Mouse (Mus musculus) intestine, embryonic 15.5 days (tissue): Measurements from ENCODE around the gene Eif5a. TPM values are rescaled to one million over a fixed set of nuclear protein-coding genes. Genes with fewer than 3 reads are reported as not detected.
"Not testable (repeated sequence)": the region's sequence is repeated elsewhere in the genome, so short reads cannot be mapped to it uniquely, and the experiment has no call there.

ENCODE experiments used
- ATAC-seq: fragments of 200-750 bp; cut with Nextera tagmentation; 2 replicates; pipeline ENCODE4 v1.8.0; 2017; ENCODE audit warnings: moderate TSS enrichment, moderate library complexity
- H3K27ac ChIP-seq: fragments of 300-500 bp; sonication (generic); 2 replicates; pipeline ENCODE4 v1.5.1; 2015; ENCODE audit warnings: mild to moderate bottlenecking, inconsistent platforms
- H3K27me3 ChIP-seq: fragments of 300-500 bp; sonication (generic); replicated peaks from 2 replicates; pipeline ENCODE4 v1.6.1; 2015; ENCODE audit warnings: inconsistent platforms
- H3K36me3 ChIP-seq: fragments of 300-500 bp; sonication (generic); 2 replicates; pipeline ENCODE4 v1.6.1; 2015; ENCODE audit warnings: inconsistent platforms
- H3K4me1 ChIP-seq: fragments of 300-500 bp; sonication (generic); replicated peaks from 2 replicates; pipeline ENCODE4 v1.6.1; 2015; ENCODE audit warnings: inconsistent platforms
- H3K4me2 ChIP-seq: fragments of 300-500 bp; sonication (generic); replicated peaks from 2 replicates; pipeline ENCODE4 v1.6.1; 2015; ENCODE audit warnings: mild to moderate bottlenecking, inconsistent platforms
- H3K4me3 ChIP-seq: fragments of 300-500 bp; sonication (generic); replicated peaks from 2 replicates; pipeline ENCODE4 v1.5.1; 2015; ENCODE audit warnings: inconsistent platforms
- H3K9ac ChIP-seq: fragments of 300-500 bp; sonication (generic); 2 replicates; pipeline ENCODE4 v1.6.1; 2015; ENCODE audit warnings: inconsistent platforms
- H3K9me3 ChIP-seq: fragments of 300-500 bp; sonication (generic); 2 replicates; pipeline ENCODE4 v1.6.1; 2016; ENCODE audit warnings: inconsistent platforms
- WGBS: fragments of 180-500 bp; shearing (Covaris S2); methylation state at CpG from one replicate; pipeline ENCODE4 v1.1.7; 2015; 5-methylcytosine and 5-hydroxymethylcytosine counted together
- polyA plus RNA-seq: library from polyadenylated mRNA; unstranded; fragments of >200 nt; fragmentation: Nextera tagmentation; extraction: Ambion mirVana; gene quantifications from 2 replicates; pipeline ENCODE4 v1.2.1, GENCODE M21; 2015

Eif5a gene
- polyA plus RNA-seq, 1 experiment from 2014 or later = 1,693 TPM

DNA sequence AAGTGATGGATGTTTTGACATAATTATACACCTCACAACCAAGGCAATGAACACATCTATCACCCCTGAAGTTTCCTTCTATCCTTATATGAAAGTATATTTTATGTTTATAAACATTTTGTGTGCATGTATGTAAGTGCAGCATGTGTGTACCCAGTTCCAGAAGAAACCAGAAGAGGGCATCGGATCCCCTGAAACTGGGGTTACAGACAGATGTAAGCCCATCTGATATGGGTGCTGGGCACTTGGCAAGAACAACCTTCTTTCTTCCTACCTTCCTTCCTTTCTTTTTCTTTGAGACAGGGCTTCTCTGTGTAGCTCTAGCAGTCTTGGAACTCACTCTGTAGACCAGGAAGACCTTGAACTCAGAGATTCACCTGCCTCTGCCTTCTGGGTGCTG lies 34.5 kb upstream of the Eif5a start:
- no peak overlapping the region for H3K4me3 ChIP-seq
- H3K9ac ChIP-seq = no peak overlapping the region
- no peaks in the 10 kb centered on the region for H3K9me3 ChIP-seq
- no peak overlapping the region for H3K27ac ChIP-seq
- ATAC-seq = no peak
- no peaks in the 10 kb centered on the region for H3K36me3 ChIP-seq
- H3K4me2 ChIP-seq = no peak overlapping the region
- H3K27me3 ChIP-seq = no peaks in the 10 kb centered on the region
- WGBS = 67% methylated on average over 1 of the region's 1 CpGs
- H3K4me1 ChIP-seq = no peaks in the 10 kb centered on the region

DNA sequence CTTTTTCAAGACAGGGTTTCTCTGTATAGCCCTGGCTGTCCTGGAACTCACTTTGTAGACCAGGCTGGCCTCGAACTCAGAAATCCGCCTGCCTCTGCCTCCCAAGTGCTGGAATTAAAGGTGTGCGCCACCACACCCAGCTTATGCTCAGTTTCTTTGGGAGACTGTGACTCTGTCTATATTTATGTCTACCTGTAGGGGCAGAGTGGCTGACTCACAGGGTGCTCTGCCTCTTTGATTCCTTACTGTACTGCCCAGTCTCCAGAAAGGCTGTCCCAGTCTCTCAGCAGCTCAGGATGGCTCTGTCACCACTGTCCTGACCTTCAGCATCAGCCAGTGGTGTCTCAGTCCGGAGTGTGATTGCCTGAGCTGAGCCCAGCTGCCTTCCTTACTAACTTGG lies 33.9 kb upstream of the Eif5a start:
- not testable (repeated sequence) for H3K4me2 ChIP-seq, H3K9ac ChIP-seq, ATAC-seq, H3K27ac ChIP-seq, H3K4me3 ChIP-seq, H3K4me1 ChIP-seq, H3K27me3 ChIP-seq, H3K36me3 ChIP-seq, H3K9me3 ChIP-seq
- 78% methylated on average over 4 of the region's 4 CpGs for WGBS

DNA sequence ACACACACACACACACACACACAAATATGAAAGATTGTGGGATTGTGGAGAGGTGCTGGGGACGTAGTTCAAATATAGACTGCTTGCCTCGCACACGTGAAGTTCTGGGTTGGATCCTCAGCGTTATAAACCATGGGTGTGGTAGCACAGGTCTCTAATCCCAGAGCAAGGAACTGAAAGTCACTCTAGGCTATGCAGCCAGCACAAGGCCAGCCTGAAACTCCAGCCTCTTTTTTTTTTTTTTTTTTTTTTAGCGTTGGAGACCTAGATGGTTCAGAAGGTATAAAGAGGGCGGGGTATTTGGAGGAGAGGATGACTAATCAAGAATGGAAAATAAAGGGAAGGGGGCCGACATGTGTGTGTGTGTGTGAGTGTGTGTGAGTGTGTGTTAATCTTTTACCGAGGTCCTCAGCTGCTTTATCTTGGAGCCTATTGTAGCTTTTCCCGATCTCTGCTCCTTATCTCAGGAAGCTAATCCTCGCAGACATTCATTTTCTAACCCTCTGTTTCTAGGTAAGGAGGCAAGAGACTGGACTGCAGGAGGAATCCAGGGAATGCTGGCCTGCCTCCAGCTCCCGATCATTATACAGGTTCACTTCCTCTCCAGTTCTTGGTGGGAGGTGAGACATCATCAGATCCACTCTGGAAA lies 31.6 kb upstream of the Eif5a start:
- Histone ChIP-seq H3K27ac (peak overlapping the region; percentile 40; the same call in 1 of the 2 replicates), H3K4me2 (peak overlapping the region; percentile 28; the same call in 1 of the 2 replicates), H3K9me3 (no peaks in the 10 kb centered on the region), H3K36me3 (no peaks in the 10 kb centered on the region), H3K27me3 (no peaks in the 10 kb centered on the region), H3K9ac (no peak overlapping the region), H3K4me1 (peaks cover 5% of the 10 kb centered on the region; the same call in 1 of the 2 replicates), H3K4me3 (no peak overlapping the region)
- peak; percentile 58 for ATAC-seq
- 35% methylated on average over 11 of the region's 11 CpGs for WGBS

DNA sequence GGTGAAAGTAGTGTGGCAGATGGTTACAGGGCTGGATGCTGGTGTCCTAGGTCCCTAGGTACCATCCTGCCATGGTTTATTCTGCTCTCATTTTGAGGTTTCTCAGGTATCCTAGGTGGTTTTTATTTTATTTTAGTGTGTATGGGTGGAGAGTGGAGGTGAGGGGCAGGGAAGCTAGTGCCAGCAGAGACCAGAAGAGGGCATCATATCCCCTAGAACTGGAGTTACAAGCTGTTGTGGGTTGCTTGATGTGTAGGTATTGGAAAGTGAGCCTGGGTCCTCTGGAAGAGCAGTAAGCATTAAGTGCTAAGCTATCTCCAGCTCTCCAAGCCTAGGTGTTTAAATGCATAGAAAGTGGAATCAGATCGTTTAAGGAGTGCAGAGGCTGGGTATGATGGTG lies 30.5 kb upstream of the Eif5a start:
- Histone ChIP-seq H3K9me3 (no peaks in the 10 kb centered on the region), H3K4me2 (no peak overlapping the region), H3K27me3 (no peaks in the 10 kb centered on the region), H3K4me3 (no peak overlapping the region), H3K36me3 (no peaks in the 10 kb centered on the region), H3K4me1 (peaks cover 9% of the 10 kb centered on the region; the same call in 1 of the 2 replicates), H3K27ac (no peak overlapping the region), H3K9ac (no peak overlapping the region)
- 30% methylated on average over 1 of the region's 1 CpGs for WGBS
- ATAC-seq = no peak

DNA sequence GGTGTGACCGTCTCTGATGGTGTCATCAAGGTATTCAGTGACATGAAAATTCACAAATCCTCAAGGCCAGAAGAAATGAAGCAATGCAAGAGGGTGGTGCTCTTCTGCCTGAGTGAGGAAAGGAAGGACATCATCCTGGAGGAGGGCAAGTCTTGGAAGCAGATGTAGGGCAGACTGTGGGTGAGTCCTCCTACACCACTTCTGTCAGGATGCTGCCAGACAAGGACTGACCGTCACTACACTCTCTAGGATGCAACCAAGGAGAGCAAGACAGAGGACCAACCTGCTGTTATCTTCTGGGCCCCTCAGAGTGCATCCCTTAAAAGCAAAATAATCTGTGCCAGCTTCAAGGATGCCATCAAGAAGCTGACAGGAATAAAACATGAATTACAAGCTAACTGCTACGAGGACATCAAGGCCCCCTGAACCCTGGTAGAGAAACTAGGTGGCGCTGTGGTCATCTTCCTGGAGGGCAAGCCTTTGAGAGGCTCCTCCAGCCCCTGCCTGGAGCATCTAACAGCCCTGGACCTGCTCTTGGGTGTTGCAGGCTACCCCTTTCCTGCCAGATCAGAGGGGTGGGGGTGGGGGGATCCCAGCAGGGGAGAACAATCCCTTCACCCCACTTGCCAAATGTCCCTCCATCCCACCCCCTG lies 29.2 kb upstream of the Eif5a start:
- peaks cover 9% of the 10 kb centered on the region; the same call in 1 of the 2 replicates for H3K4me1 ChIP-seq
- H3K27ac ChIP-seq = no peak overlapping the region
- ATAC-seq = no peak
- no peaks in the 10 kb centered on the region for H3K27me3 ChIP-seq
- H3K4me3 ChIP-seq = no peak overlapping the region
- no peak overlapping the region for H3K4me2 ChIP-seq
- 49% methylated on average over 4 of the region's 4 CpGs for WGBS
- H3K36me3 ChIP-seq = no peaks in the 10 kb centered on the region
- no peak overlapping the region for H3K9ac ChIP-seq
- no peaks in the 10 kb centered on the region for H3K9me3 ChIP-seq

DNA sequence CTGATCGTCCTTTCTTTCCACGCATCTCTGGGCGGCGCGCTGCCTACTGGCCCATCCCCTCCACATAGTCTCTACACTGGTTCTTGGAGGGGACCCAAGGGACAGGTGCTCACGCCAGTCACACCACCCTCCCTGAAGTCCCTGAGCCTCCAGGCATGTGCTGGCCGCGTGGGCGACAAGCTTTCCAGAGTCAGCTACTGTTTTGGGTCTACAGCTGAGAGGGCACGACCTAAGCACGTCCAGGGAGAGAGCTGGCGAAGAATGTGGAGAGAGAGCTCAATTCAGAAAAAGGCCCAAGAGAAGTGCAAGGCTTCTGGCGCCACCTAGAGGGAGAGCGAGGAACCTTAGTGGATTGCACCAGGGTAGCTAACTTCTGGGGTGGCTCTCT lies 27.0 kb upstream of the Eif5a start:
- H3K4me2 ChIP-seq = peak overlapping the region; percentile 78
- no peaks in the 10 kb centered on the region for H3K9me3 ChIP-seq
- peaks cover 6% of the 10 kb centered on the region; the same call in 1 of the 2 replicates for H3K36me3 ChIP-seq
- H3K27me3 ChIP-seq = no peaks in the 10 kb centered on the region
- H3K27ac ChIP-seq = peak overlapping the region; percentile 51
- H3K4me3 ChIP-seq = peak overlapping the region; percentile 48
- H3K9ac ChIP-seq = peak overlapping the region; percentile 36; the same call in 1 of the 2 replicates
- ATAC-seq = peak; percentile 45
- H3K4me1 ChIP-seq = peaks cover 12% of the 10 kb centered on the region; the same call in 1 of the 2 replicates
- under 1% methylated on average over 14 of the region's 14 CpGs for WGBS

DNA sequence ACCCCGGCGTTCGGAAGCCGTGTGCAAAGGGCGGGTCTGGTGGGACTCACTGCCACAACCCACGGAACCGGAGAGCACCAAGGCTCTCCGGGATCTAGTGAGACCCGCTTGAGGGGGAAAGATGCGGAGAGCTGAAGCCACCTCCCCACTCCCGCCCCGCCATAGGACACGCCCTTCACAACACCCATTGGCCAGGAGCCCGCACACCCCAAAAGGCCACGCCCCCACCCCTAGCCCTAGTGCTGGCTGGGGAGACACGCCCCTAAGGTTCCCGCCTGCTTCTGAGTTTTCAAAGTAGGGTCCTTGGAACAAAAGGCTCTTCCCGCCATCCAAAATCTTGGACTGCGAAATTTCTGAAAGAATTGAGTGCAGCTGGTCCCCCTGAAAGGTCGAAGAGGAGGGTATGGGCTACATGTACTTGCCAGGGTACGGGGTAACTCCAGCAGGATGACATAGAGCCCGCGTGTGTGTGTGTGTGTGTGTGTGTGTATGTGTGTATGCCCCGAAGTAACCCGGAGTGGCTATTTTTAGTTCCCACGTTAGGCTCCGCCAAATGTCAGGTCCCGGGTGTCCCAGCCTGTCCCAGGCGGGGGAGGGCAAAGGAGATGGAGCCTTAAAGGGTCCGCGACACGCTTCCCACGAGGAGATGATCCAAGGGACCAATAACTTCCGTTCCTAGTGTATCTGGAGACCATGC lies 26.5 kb upstream of the Eif5a start, which contains the start of gene Slc2a4:
Gene Slc2a4 (minus strand): TSS at position 123 of the 697 bp plus-strand sequence.
- Histone ChIP-seq H3K9me3 (no peaks in the 10 kb centered on the region), H3K36me3 (peaks cover 6% of the 10 kb centered on the region; the same call in 1 of the 2 replicates), H3K27me3 (no peaks in the 10 kb centered on the region), H3K4me2 (peak within 1 kb of the TSS; percentile 78), H3K4me1 (peaks cover 12% of the 10 kb centered on the region; the same call in 1 of the 2 replicates), H3K4me3 (peak within 1 kb of the TSS; percentile 48), H3K27ac (peak within 1 kb of the TSS; percentile 72), H3K9ac (peak within 1 kb of the TSS; percentile 44)
- peak; percentile 95 for ATAC-seq
- WGBS = under 1% methylated on average over 34 of the region's 34 CpGs

DNA sequence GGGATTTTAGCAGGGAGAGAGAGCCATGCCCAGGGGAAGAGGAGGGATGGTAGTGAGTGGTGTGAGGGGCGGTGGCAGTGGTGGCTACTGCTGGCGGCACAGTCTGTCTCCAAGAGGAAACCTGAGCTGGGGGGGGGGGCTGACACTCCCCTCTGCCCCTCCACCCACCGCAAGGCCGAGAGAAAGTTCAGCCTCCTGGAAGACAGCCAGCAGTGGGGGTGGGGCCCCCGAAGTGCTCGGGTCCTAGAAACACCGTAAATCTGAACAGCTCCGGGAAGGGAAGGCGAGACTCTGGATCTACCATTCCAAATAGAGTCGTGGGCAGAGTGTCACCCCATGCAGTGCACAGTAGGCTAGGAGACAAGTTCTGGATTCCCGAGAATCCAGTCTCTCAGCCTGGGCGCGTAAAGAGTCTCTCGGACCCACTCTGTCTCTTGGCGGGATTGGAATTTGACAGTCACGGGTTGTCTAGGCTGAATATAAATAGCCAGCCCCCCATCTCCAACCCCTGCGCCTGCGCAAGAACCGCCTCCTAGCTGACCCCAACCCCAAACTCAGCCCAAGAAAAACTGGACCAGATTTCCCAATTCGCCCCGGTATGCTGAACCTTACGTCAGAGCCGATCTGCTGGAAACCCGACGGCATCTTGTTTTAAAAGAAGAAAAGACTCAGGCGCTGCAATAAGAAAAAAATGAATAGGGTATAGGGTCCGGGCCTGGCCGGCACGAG lies 25.7 kb upstream of the Eif5a start:
- H3K9me3 ChIP-seq = no peaks in the 10 kb centered on the region
- H3K4me2 ChIP-seq = peak overlapping the region; percentile 78
- 5% methylated on average over 29 of the region's 29 CpGs for WGBS
- H3K4me1 ChIP-seq = peaks cover 12% of the 10 kb centered on the region; the same call in 1 of the 2 replicates
- peak overlapping the region; percentile 44 for H3K9ac ChIP-seq
- peak; percentile 53 for ATAC-seq
- peak overlapping the region; percentile 72 for H3K27ac ChIP-seq
- H3K4me3 ChIP-seq = peak overlapping the region; percentile 48
- H3K36me3 ChIP-seq = peaks cover 6% of the 10 kb centered on the region; the same call in 1 of the 2 replicates
- no peaks in the 10 kb centered on the region for H3K27me3 ChIP-seq

DNA sequence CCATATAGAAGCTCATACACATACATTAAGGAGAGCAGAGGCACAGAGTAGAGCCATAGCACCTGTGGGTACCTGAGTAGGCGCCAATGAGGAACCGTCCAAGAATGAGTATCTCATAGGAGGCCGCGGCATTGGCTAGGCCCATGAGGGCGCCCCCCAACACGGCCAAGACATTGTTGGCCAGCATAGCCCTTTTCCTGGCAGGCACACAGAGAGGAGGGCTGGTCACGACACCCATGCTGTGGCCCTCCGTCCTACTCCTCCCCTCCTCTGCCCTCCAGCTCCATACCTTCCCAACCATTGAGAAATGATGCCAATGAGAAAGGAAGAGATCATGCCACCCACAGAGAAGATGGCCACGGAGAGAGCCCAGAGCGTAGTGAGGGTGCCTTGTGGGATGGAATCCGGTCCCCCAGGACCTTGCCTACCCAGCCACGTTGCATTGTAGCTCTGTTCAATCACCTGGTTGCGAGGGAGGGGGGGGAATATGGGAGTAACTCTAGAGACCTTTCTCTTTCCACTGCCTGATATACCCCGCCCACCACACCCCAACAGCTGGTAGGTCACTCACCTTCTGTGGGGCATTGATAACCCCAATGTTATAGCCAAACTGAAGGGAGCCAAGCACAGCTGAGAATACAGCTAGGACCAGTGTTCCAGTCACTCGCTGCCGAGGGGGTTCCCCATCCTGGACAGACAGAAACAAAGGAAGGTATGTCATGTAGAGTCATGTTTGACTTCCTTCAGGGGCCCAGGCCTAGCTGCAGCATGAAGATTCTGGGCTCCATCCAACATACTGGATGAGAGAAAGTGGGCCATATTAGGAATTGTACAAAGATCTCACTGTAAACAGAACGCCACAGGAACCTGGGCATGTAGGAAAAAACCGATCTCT lies 24.5 kb upstream of the Eif5a start:
- 82% methylated on average over 16 of the region's 18 CpGs for WGBS
- Histone ChIP-seq H3K27me3 (no peaks in the 10 kb centered on the region), H3K4me3 (peak overlapping the region; percentile 48; the same call in 1 of the 2 replicates), H3K9ac (peak overlapping the region; percentile 10; the same call in 1 of the 2 replicates), H3K36me3 (peaks cover 6% of the 10 kb centered on the region; the same call in 1 of the 2 replicates), H3K9me3 (no peaks in the 10 kb centered on the region), H3K27ac (0 out of 2 replicates have a peak overlapping the region, but pooled peaks have one; percentile 72), H3K4me2 (peak overlapping the region; percentile 78), H3K4me1 (peaks cover 12% of the 10 kb centered on the region; the same call in 1 of the 2 replicates)
- no peak for ATAC-seq

DNA sequence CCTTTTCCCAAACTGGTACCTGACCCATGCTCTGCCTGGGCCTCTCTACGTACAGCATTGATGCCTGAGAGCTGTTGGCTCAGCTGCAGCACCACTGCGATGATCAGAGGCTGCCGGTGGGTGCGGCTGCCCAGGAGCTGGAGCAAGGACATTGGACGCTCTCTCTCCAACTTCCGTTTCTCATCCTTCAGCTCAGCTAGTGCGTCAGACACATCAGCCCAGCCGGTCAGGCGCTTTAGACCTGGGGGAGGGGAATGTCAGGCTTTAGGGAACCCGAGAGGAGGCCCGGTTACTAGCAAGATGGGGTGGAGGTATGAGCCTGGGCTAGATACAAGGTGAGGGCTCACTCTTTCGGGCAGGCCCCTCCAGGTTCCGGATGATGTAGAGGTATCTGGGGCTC lies 23.5 kb upstream of the Eif5a start:
- WGBS = 78% methylated on average over 13 of the region's 13 CpGs
- no peak for ATAC-seq
- Histone ChIP-seq H3K27ac (no peak overlapping the region), H3K27me3 (no peaks in the 10 kb centered on the region), H3K4me3 (no peak overlapping the region), H3K9me3 (no peaks in the 10 kb centered on the region), H3K36me3 (peaks cover 6% of the 10 kb centered on the region; the same call in 1 of the 2 replicates), H3K4me2 (peak overlapping the region; percentile 78; the same call in 1 of the 2 replicates), H3K4me1 (peaks cover 12% of the 10 kb centered on the region; the same call in 1 of the 2 replicates), H3K9ac (no peak overlapping the region)

DNA sequence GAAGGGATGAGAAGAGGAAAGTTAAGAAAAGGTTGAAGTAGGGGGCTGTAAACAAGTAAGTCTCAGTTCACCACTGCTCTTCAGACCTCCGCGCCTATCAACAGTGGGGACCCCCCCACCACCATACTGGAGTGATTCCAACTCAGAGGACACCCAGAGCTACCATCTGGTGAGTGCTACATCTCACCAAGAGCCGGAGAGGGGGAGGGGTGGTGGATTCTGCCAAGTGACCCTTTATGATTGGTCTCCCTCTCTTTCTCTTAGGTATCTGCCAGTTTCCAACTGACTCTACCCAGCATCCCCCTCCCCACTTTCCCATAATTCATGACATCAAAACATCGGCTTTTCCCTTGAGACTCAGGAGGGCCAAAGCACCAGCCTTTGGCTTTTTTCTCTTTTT lies 19.2 kb upstream of the Eif5a start:
- ATAC-seq = no peak
- Histone ChIP-seq H3K4me3 (no peak overlapping the region), H3K27ac (no peak overlapping the region), H3K4me2 (no peak overlapping the region), H3K4me1 (peaks cover 23% of the 10 kb centered on the region), H3K27me3 (peaks cover 5% of the 10 kb centered on the region; the same call in 1 of the 2 replicates), H3K9me3 (no peaks in the 10 kb centered on the region), H3K36me3 (peaks cover 6% of the 10 kb centered on the region; the same call in 1 of the 2 replicates), H3K9ac (no peak overlapping the region)
- 71% methylated on average over 4 of the region's 4 CpGs for WGBS
